Mouse (Mus musculus) hindbrain, embryonic 15.5 days (tissue): ENCODE data around the gene Acot2. TPM values are rescaled to one million over a fixed set of nuclear protein-coding genes. Genes with fewer than 3 reads are reported as not detected.

ENCODE experiments used
- polyA plus RNA-seq: library from polyadenylated mRNA; unstranded; fragments of >200 nt; fragmentation: Nextera tagmentation; extraction: Ambion mirVana; gene quantifications from 2 replicates; pipeline ENCODE4 v1.2.1, GENCODE M21; 2015

Acot2 gene
- polyA plus RNA-seq, 1 experiment from 2014 or later, result 16.9 TPM

Other genes starting within 250 kb of the Acot2 start
- gene Papln, start 224.2 kb upstream of the Acot2 start, polyA plus RNA-seq, result 0.32 and 0.52 TPM in 2 replicates
- gene Numb, start 65.9 kb upstream of the Acot2 start, polyA plus RNA-seq, result 15.3 and 17.4 TPM in 2 replicates
- gene Riox1, start 37.3 kb upstream of the Acot2 start, polyA plus RNA-seq, result 11.5 and 11.9 TPM in 2 replicates
- not detected in 2 replicates for gene Heatr4, start 3.0 kb upstream of the Acot2 start, polyA plus RNA-seq
- 91.0 and 98.0 TPM in 2 replicates for gene Acot1, start 21.6 kb downstream of the Acot2 start, polyA plus RNA-seq
- 0.32 and 0.58 TPM in 2 replicates for gene Acot4, start 50.5 kb downstream of the Acot2 start, polyA plus RNA-seq
- gene Gm49366, start 51.1 kb downstream of the Acot2 start, polyA plus RNA-seq, result not detected in 2 replicates
- gene Acot3, start 64.3 kb downstream of the Acot2 start, polyA plus RNA-seq, result 1.3 and 1.4 TPM in 2 replicates
- 0.44 and 0.46 TPM in 2 replicates for gene Acot5, start 81.5 kb downstream of the Acot2 start, polyA plus RNA-seq
- 0.84 and 1.7 TPM in 2 replicates for gene Acot6, start 112.8 kb downstream of the Acot2 start, polyA plus RNA-seq
- 7.2 and 7.8 TPM in 2 replicates for gene Dnal1, start 126.5 kb downstream of the Acot2 start, polyA plus RNA-seq
- 4.0 and 4.5 TPM in 2 replicates for gene Pnma1, start 160.6 kb downstream of the Acot2 start, polyA plus RNA-seq
- 4.5 and 4.9 TPM in 2 replicates for gene Elmsan1, start 231.0 kb downstream of the Acot2 start, polyA plus RNA-seq